Mouse (Mus musculus): ENCODE data around the gene Zeb2. TPM values are rescaled to one million over a fixed set of nuclear protein-coding genes. Genes with fewer than 3 reads are reported as not detected.
A peak's percentile ranks its signal among the peaks of the same experiment; 100 is the strongest.

The Zeb2 gene
- 10 to 100 TPM; 62.7 to 77.7 TPM for total RNA-seq (2021)

GRCm38 (mm10) chr2:45117087-45117561 is at the start of gene Zeb2:
Zeb2 (minus strand) TSS chr2:45117395.
- intact Hi-C loops (cut with DNase I), result loop anchor here (2.0 to 10.0 kb wide), 6 partner anchors 130 to 1326 kb away; no protein-coding TSS in a partner anchor
- DNase-seq, result peak; percentile 77 to 79

GRCm38 (mm10) chr2:45158785-45159184 is 41.6 kb upstream of the Zeb2 start:
- intact Hi-C loops (cut with DNase I), result no loop called here
- DNase-seq, result no peak

- intact Hi-C loops (cut with DNase I), result no loop called here
- no peak for DNase-seq
These were observed 41.2 kb upstream of the Zeb2 start for GRCm38 (mm10) chr2:45158351-45158782.

- no peak for DNase-seq
- intact Hi-C loops (cut with DNase I), result no loop called here
These were observed 36.1 kb upstream of the Zeb2 start for GRCm38 (mm10) chr2:45153315-45153714.

GRCm38 (mm10) chr2:45143162-45143561 is 26.0 kb upstream of the Zeb2 start:
- no peak for DNase-seq
- intact Hi-C loops (cut with DNase I), result no loop called here

- DNase-seq, result no peak
- intact Hi-C loops (cut with DNase I), result no loop called here
These were observed 21.7 kb upstream of the Zeb2 start for GRCm38 (mm10) chr2:45138906-45139305.

- intact Hi-C loops (cut with DNase I), result no loop called here
- DNase-seq, result no peak
These were observed 19.6 kb upstream of the Zeb2 start for GRCm38 (mm10) chr2:45136783-45137182.

- intact Hi-C loops (cut with DNase I), result no loop called here
- DNase-seq, result no peak
These were observed 16.0 kb upstream of the Zeb2 start for GRCm38 (mm10) chr2:45133225-45133624.

GRCm38 (mm10) chr2:45130461-45131156 is 13.4 kb upstream of the Zeb2 start:
- intact Hi-C loops (cut with DNase I), result no loop called here
- no peak for DNase-seq

GRCm38 (mm10) chr2:45129556-45129955 is 12.4 kb upstream of the Zeb2 start:
- DNase-seq, result no peak
- intact Hi-C loops (cut with DNase I), result no loop called here

- intact Hi-C loops (cut with DNase I), result no loop called here
- DNase-seq, result no peak
These were observed 11.5 kb upstream of the Zeb2 start for GRCm38 (mm10) chr2:45128696-45129095.

- intact Hi-C loops (cut with DNase I), result no loop called here
- DNase-seq, result no peak
These were observed 9.2 kb upstream of the Zeb2 start for GRCm38 (mm10) chr2:45126401-45126800.

- intact Hi-C loops (cut with DNase I), result no loop called here
- no peak for DNase-seq
These were observed 8.0 kb upstream of the Zeb2 start for GRCm38 (mm10) chr2:45125181-45125580.

GRCm38 (mm10) chr2:45123490-45123889 is 6.3 kb upstream of the Zeb2 start:
- no peak for DNase-seq
- intact Hi-C loops (cut with DNase I), result no loop called here

- DNase-seq, result no peak
- intact Hi-C loops (cut with DNase I), result loop anchor here (5.0 to 10.0 kb wide), 5 partner anchors 129 to 547 kb away; no protein-coding TSS in a partner anchor
These were observed 926 bp upstream of the Zeb2 start for GRCm38 (mm10) chr2:45118121-45118520.

GRCm38 (mm10) chr2:45117592-45117991 is 397 bp upstream of the Zeb2 start:
- intact Hi-C loops (cut with DNase I), result loop anchor here (2.0 to 10.0 kb wide), 6 partner anchors 130 to 1325 kb away; no protein-coding TSS in a partner anchor
- no peak for DNase-seq

GRCm38 (mm10) chr2:45116531-45117024 is 617 bp downstream of the Zeb2 start:
- intact Hi-C loops (cut with DNase I), result loop anchor here (2.0 to 10.0 kb wide), 6 partner anchors 131 to 1326 kb away; no protein-coding TSS in a partner anchor
- DNase-seq, result peak in 1 of 2 experiments; percentile 66

GRCm38 (mm10) chr2:45115720-45116495 is 1.3 kb downstream of the Zeb2 start:
- peak; percentile 76 to 78 for DNase-seq
- intact Hi-C loops (cut with DNase I), result loop anchor here (2.0 to 10.0 kb wide), 6 partner anchors 131 to 1327 kb away; no protein-coding TSS in a partner anchor

GRCm38 (mm10) chr2:45115211-45115610 is 2.0 kb downstream of the Zeb2 start:
- intact Hi-C loops (cut with DNase I), result loop anchor here (5.0 to 10.0 kb wide), 5 partner anchors 132 to 550 kb away; no protein-coding TSS in a partner anchor

GRCm38 (mm10) chr2:45114596-45114995 is 2.6 kb downstream of the Zeb2 start:
- DNase-seq, result peak in 1 of 2 experiments; percentile 38
- intact Hi-C loops (cut with DNase I), result loop anchor here (10.0 kb wide), 2 partner anchors 170 to 550 kb away; no protein-coding TSS in a partner anchor

More at GRCm38 (mm10) chr2:45115211-45115610, 2.0 kb downstream of the Zeb2 start:
- no peak for DNase-seq

- intact Hi-C loops (cut with DNase I), result loop anchor here (10.0 kb wide), 2 partner anchors 171 to 551 kb away; no protein-coding TSS in a partner anchor
- DNase-seq, result no peak
These were observed 3.3 kb downstream of the Zeb2 start for GRCm38 (mm10) chr2:45113912-45114311.
